In genomic region chr6:101330392-101330791, GRCm38 (mm10) we compare ENCODE assay signal across 13 mouse cellular contexts. TPM values are rescaled to one million over a fixed set of nuclear protein-coding genes. Genes with fewer than 3 reads are reported as not detected.
DNase-seq lines count a peak whose midpoint lies in the region; ATAC-seq and TF ChIP-seq lines count a peak whose summit lies in the region.
"Had no signal": no experiment of that assay in that cellular context is flagged by ENCODE, and none has a peak within 500 bp of the region (broad histone marks: within the 10 kb centered on the region; RNA-seq: fewer than 3 reads in every experiment).

No protein-coding gene starts in this region.

- peaks cover 60% of the 10 kb centered on the region for H3K4me1 ChIP-seq in heart, embryonic 11.5 days (ENCODE audit: control insufficient read depth, insufficient read depth, low read length)
- H3K4me1 ChIP-seq in liver, embryonic 15.5 days (replicated peaks), result peaks cover 11% of the 10 kb centered on the region; the same call in 1 of the 2 replicates
- no peaks in the 10 kb centered on the region for H3K4me1 ChIP-seq in midbrain, embryonic 11.5 days (ENCODE audit: control insufficient read depth, insufficient read depth, low read length)

- CTCF ChIA-PET in Patski (lab: Charles Lee), result interaction anchor here (0.8 to 2.0 kb wide), 5 partner anchors 10 to 154 kb away, joined by 3 to 4 read pairs (median 3); no protein-coding TSS in a partner anchor

- in situ Hi-C loops in Patski (cut with MboI; ENCODE audit: low pct_unique_long_range_greater_than_20kb), result loop anchor here (25.0 kb wide), 1 partner anchor 782 kb away; no protein-coding TSS in a partner anchor

- TF ChIP-seq CTCF in Patski (IDR thresholded peaks at IDR 0.05), result no peak

- H3K9ac ChIP-seq in heart, embryonic 11.5 days (ENCODE audit: low read depth, low read length), result no peak overlapping the region
- no peak overlapping the region for H3K9ac ChIP-seq in liver, embryonic 15.5 days
- no peak overlapping the region for H3K9ac ChIP-seq in midbrain, embryonic 11.5 days (ENCODE audit: low read length)
- H3K9ac ChIP-seq: embryonic facial prominence, embryonic 13.5 days had no signal

- no peaks in the 10 kb centered on the region for H3K27me3 ChIP-seq in heart, embryonic 11.5 days (ENCODE audit: control insufficient read depth, insufficient read depth, low read length)
- no peaks in the 10 kb centered on the region for H3K27me3 ChIP-seq in Patski
- H3K27me3 ChIP-seq in liver, embryonic 15.5 days, result no peaks in the 10 kb centered on the region
- H3K27me3 ChIP-seq in midbrain, embryonic 11.5 days (ENCODE audit: control insufficient read depth, insufficient read depth, low read length), result no peaks in the 10 kb centered on the region
- H3K27me3 ChIP-seq: embryonic facial prominence, embryonic 13.5 days had no signal

- H3K4me3 ChIP-seq in heart, embryonic 11.5 days (ENCODE audit: low read depth, low read length), result no peak overlapping the region
- H3K4me3 ChIP-seq in liver, embryonic 15.5 days (replicated peaks), result no peak overlapping the region
- H3K4me3 ChIP-seq in midbrain, embryonic 11.5 days (ENCODE audit: low read depth, low read length), result no peak overlapping the region
- H3K4me3 ChIP-seq: embryonic facial prominence, embryonic 13.5 days had no signal

- no peak for ATAC-seq in heart, embryonic 11.5 days (replicated peaks; ENCODE audit: insufficient number of reproducible peaks, low FRiP score, low TSS enrichment)
- peak; percentile 49 for ATAC-seq in Patski
- ATAC-seq in liver, embryonic 15.5 days (ENCODE audit: insufficient read depth), result peak; percentile 31
- no peak for ATAC-seq in midbrain, embryonic 11.5 days (ENCODE audit: low FRiP score)
- ATAC-seq: forebrain, embryonic 16.5 days had no signal

- intact Hi-C loops in heart, postnatal 10 days (cut with DNase I), result no loop called here

- no peaks in the 10 kb centered on the region for H3K9me3 ChIP-seq in heart, embryonic 11.5 days (replicated peaks; ENCODE audit: control insufficient read depth, low read length)
- H3K9me3 ChIP-seq in liver, embryonic 15.5 days (replicated peaks), result no peaks in the 10 kb centered on the region
- H3K9me3 ChIP-seq in midbrain, embryonic 11.5 days (ENCODE audit: control insufficient read depth, low read length), result no peaks in the 10 kb centered on the region
- H3K9me3 ChIP-seq: embryonic facial prominence, embryonic 13.5 days had no signal

- 19% methylated on average over 5 of the region's 5 CpGs for WGBS in heart, embryonic 11.5 days (ENCODE audit: insufficient replicate concordance)
- 14% methylated on average over 5 of the region's 5 CpGs for WGBS in liver, embryonic 15.5 days (ENCODE audit: insufficient replicate concordance)
- 89% methylated on average over 5 of the region's 5 CpGs for WGBS in midbrain, embryonic 11.5 days

- no peaks in the 10 kb centered on the region for H3K36me3 ChIP-seq in heart, embryonic 11.5 days (ENCODE audit: control insufficient read depth, insufficient read depth, low read length)
- H3K36me3 ChIP-seq in liver, embryonic 15.5 days (replicated peaks), result no peaks in the 10 kb centered on the region
- H3K36me3 ChIP-seq in midbrain, embryonic 11.5 days (ENCODE audit: control insufficient read depth, insufficient read depth, low read length), result no peaks in the 10 kb centered on the region
- H3K36me3 ChIP-seq: embryonic facial prominence, embryonic 13.5 days had no signal

- POLR2A ChIA-PET in Patski (lab: Charles Lee), result interaction anchor here (0.9 kb wide), 1 partner anchor 14 kb away, joined by 3 read pairs; no protein-coding TSS in a partner anchor

- H3K4me2 ChIP-seq in heart, embryonic 11.5 days, result no peak overlapping the region
- no peak overlapping the region for H3K4me2 ChIP-seq in liver, embryonic 15.5 days
- no peak overlapping the region for H3K4me2 ChIP-seq in midbrain, embryonic 11.5 days
- H3K4me2 ChIP-seq: embryonic facial prominence, embryonic 13.5 days had no signal

- peak overlapping the region; percentile 73; the same call in 1 of the 2 replicates for H3K27ac ChIP-seq in heart, embryonic 11.5 days (ENCODE audit: low read depth, low read length)
- no peak overlapping the region for H3K27ac ChIP-seq in liver, embryonic 15.5 days (replicated peaks)
- H3K27ac ChIP-seq in midbrain, embryonic 11.5 days (ENCODE audit: low read depth, low read length), result no peak overlapping the region
- H3K27ac ChIP-seq: embryonic facial prominence, embryonic 13.5 days had no signal

- no peak for DNase-seq in heart, postnatal 10 days
- DNase-seq in kidney, postnatal 4 days, result peak; percentile 23 to 38
- no peak for DNase-seq in kidney, adult 11 months
- DNase-seq in Patski (ENCODE audit: low read depth, low spot score), result no peak
- no peak for DNase-seq in spleen, postnatal 36 days (ENCODE audit: low spot score in 2 of 2)
- DNase-seq in midbrain, embryonic 11.5 days (ENCODE audit: low spot score, missing footprints), result no peak
- DNase-seq: cerebellum, adult 2 months; thymus, postnatal 36 days had no signal

RNA-seq across cellular contexts. Expression of gene Pdzrn3, which starts 47.3 kb away (rescaled TPM):
- polyA plus RNA-seq in heart, embryonic 11.5 days (2014; fragmentation: Nextera tagmentation; extraction: Ambion mirVana), result 9.5 and 10.5 TPM in 2 replicates
- total RNA-seq in heart, postnatal 10 days (2021), result 10 to 100 TPM; 41.4 to 69.5 TPM
- polyA plus RNA-seq in Patski (2021), result 10.1 TPM
- polyA plus RNA-seq in liver, embryonic 15.5 days (2015; fragmentation: Nextera tagmentation; extraction: Ambion mirVana), result 0.46 and 0.51 TPM in 2 replicates
- 8.4 and 8.8 TPM in 2 replicates for polyA plus RNA-seq in midbrain, embryonic 11.5 days (2014; fragmentation: Nextera tagmentation; extraction: Ambion mirVana)
- total RNA-seq: megakaryocyte, adult 5-6 weeks had no signal

Comparison
In these comparisons a context has a peak if more than half of its experiments do, and no peak if none do; other contexts are left out.
1. DNase-seq: peak in kidney, postnatal 4 days (2 of 2); none in heart, postnatal 10 days (0 of 2), kidney, adult 11 months (single experiment), Patski (single experiment), spleen, postnatal 36 days (0 of 2) and midbrain, embryonic 11.5 days (single experiment).
2. ATAC-seq: peak in Patski (single experiment) and liver, embryonic 15.5 days (single experiment); none in heart, embryonic 11.5 days (single experiment) and midbrain, embryonic 11.5 days (single experiment).